Comparison of ENCODE assay signal across 14 mouse cellular contexts in the genomic region with DNA sequence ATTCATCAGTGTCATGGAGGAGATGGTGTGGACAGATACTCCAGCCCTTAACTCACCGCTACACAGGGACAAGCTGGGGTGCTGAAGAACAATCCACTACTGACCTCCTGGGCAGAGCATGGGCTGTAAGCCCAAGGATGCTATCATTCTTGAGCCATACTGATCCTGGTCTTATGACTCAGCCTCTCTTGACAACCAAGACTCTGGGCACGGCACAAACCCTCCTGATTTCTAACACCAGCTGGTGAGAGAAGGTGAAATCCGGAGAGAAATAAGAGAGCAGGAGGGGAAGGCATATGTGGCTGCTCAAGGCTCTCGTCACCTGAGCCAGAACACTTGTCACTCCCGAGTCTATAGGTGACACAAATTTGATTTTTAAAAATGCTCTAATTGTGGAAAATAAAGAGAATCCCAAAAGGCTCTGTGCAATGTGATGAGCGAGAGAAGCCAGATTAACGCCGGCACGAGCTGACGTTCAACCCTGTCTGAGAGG.
A peak's percentile ranks its signal among the peaks of the same experiment; 100 is the strongest.
DNase-seq lines count a peak whose midpoint lies in the region; ATAC-seq and TF ChIP-seq lines count a peak whose summit lies in the region.
"Had no signal": no experiment of that assay in that cellular context is flagged by ENCODE, and none has a peak within 500 bp of the region (broad histone marks: within the 10 kb centered on the region; RNA-seq: fewer than 3 reads in every experiment).

No protein-coding gene starts in this region.

- TF ChIP-seq POLR2A in cerebellum, adult 2 months (IDR thresholded peaks at IDR 0.05; ENCODE audit: borderline replicate concordance, insufficient read depth, low read length) = no peak

- peaks cover 32% of the 10 kb centered on the region for H3K4me1 ChIP-seq in forebrain, embryonic 15.5 days
- H3K4me1 ChIP-seq in forebrain, embryonic 12.5 days = peaks cover 20% of the 10 kb centered on the region
- no peaks in the 10 kb centered on the region for H3K4me1 ChIP-seq in megakaryocyte, embryonic 14.5 days
- H3K4me1 ChIP-seq in cerebellum, adult 2 months (ENCODE audit: control insufficient read depth, insufficient read depth, low read length) = peaks cover 27% of the 10 kb centered on the region
- peaks cover 5% of the 10 kb centered on the region; the same call in 1 of the 2 replicates for H3K4me1 ChIP-seq in hindbrain, embryonic 16.5 days (ENCODE audit: control insufficient read depth, insufficient read depth, low read depth, low read length)
- H3K4me1 ChIP-seq: embryonic facial prominence, embryonic 12.5 days; lung, embryonic 15.5 days had no signal

- no peak overlapping the region for H3K4me2 ChIP-seq in forebrain, embryonic 15.5 days (replicated peaks)
- H3K4me2 ChIP-seq in forebrain, embryonic 12.5 days = no peak overlapping the region
- H3K4me2 ChIP-seq in hindbrain, embryonic 16.5 days (ENCODE audit: low read length) = no peak overlapping the region
- H3K4me2 ChIP-seq: embryonic facial prominence, embryonic 12.5 days; lung, embryonic 15.5 days; midbrain, embryonic 12.5 days had no signal

- no peaks in the 10 kb centered on the region for H3K36me3 ChIP-seq in forebrain, embryonic 15.5 days
- H3K36me3 ChIP-seq in forebrain, embryonic 12.5 days (replicated peaks) = no peaks in the 10 kb centered on the region
- H3K36me3 ChIP-seq in megakaryocyte, embryonic 14.5 days (replicated peaks; ENCODE audit: low read length) = no peaks in the 10 kb centered on the region
- H3K36me3 ChIP-seq in hindbrain, embryonic 16.5 days (ENCODE audit: control insufficient read depth, insufficient read depth, low read length) = no peaks in the 10 kb centered on the region
- H3K36me3 ChIP-seq: embryonic facial prominence, embryonic 12.5 days; lung, embryonic 15.5 days; midbrain, embryonic 12.5 days had no signal

- H3K27me3 ChIP-seq in forebrain, embryonic 15.5 days = no peaks in the 10 kb centered on the region
- H3K27me3 ChIP-seq in forebrain, embryonic 12.5 days = no peaks in the 10 kb centered on the region
- H3K27me3 ChIP-seq in megakaryocyte, embryonic 14.5 days (replicated peaks) = no peaks in the 10 kb centered on the region
- no peaks in the 10 kb centered on the region for H3K27me3 ChIP-seq in cerebellum, adult 2 months (ENCODE audit: control insufficient read depth, insufficient read depth, low read length)
- no peaks in the 10 kb centered on the region for H3K27me3 ChIP-seq in hindbrain, embryonic 16.5 days (replicated peaks; ENCODE audit: control insufficient read depth, insufficient read depth, low read length)
- H3K27me3 ChIP-seq: embryonic facial prominence, embryonic 12.5 days; lung, embryonic 15.5 days had no signal

- no peak overlapping the region for H3K4me3 ChIP-seq in forebrain, embryonic 15.5 days
- no peak overlapping the region for H3K4me3 ChIP-seq in forebrain, embryonic 12.5 days (replicated peaks)
- H3K4me3 ChIP-seq in megakaryocyte, embryonic 14.5 days (replicated peaks) = peak overlapping the region; percentile 14
- H3K4me3 ChIP-seq in cerebellum, adult 2 months (replicated peaks; ENCODE audit: insufficient read depth, low read depth, low read length) = no peak overlapping the region
- H3K4me3 ChIP-seq in hindbrain, embryonic 16.5 days (ENCODE audit: low read length) = no peak overlapping the region
- H3K4me3 ChIP-seq: embryonic facial prominence, embryonic 12.5 days; lung, embryonic 15.5 days; midbrain, embryonic 12.5 days had no signal

- no peak overlapping the region for H3K9ac ChIP-seq in forebrain, embryonic 15.5 days (replicated peaks)
- H3K9ac ChIP-seq in forebrain, embryonic 12.5 days = no peak overlapping the region
- no peak overlapping the region for H3K9ac ChIP-seq in hindbrain, embryonic 16.5 days (ENCODE audit: low read depth, low read length)
- H3K9ac ChIP-seq: embryonic facial prominence, embryonic 12.5 days; lung, embryonic 15.5 days; midbrain, embryonic 12.5 days had no signal

- no peak for TF ChIP-seq CTCF in cerebellum, adult 2 months (IDR thresholded peaks at IDR 0.05; ENCODE audit: borderline replicate concordance, insufficient read depth, low read depth, low read length)

- H3K9me3 ChIP-seq in forebrain, embryonic 15.5 days = no peaks in the 10 kb centered on the region
- no peaks in the 10 kb centered on the region for H3K9me3 ChIP-seq in forebrain, embryonic 12.5 days
- H3K9me3 ChIP-seq in megakaryocyte, embryonic 14.5 days = peaks cover 80% of the 10 kb centered on the region
- no peaks in the 10 kb centered on the region for H3K9me3 ChIP-seq in hindbrain, embryonic 16.5 days (ENCODE audit: control insufficient read depth, low read length)
- H3K9me3 ChIP-seq: embryonic facial prominence, embryonic 12.5 days; lung, embryonic 15.5 days had no signal

- H3K27ac ChIP-seq in forebrain, embryonic 15.5 days (replicated peaks) = peak overlapping the region; percentile 81
- no peak overlapping the region for H3K27ac ChIP-seq in forebrain, embryonic 12.5 days
- peak overlapping the region; percentile 44 for H3K27ac ChIP-seq in cerebellum, adult 2 months (ENCODE audit: insufficient read depth, low read length)
- H3K27ac ChIP-seq in hindbrain, embryonic 16.5 days (ENCODE audit: low read depth, low read length) = peak overlapping the region; percentile 17; the same call in 1 of the 2 replicates
- H3K27ac ChIP-seq: embryonic facial prominence, embryonic 12.5 days; lung, embryonic 15.5 days; midbrain, embryonic 12.5 days had no signal

- DNase-seq in cerebellum, adult 2 months = peak; percentile 59 to 80
- DNase-seq in adrenal gland, adult (ENCODE audit: inconsistent age in 2 of 2, low spot score in 1 of 2) = no peak
- no peak for DNase-seq in lung, postnatal 36 days
- DNase-seq: adrenal gland, adult 8-10 months; gastrocnemius, postnatal 36 days; kidney, adult 8-10 months had no signal

- ATAC-seq in forebrain, embryonic 15.5 days (replicated peaks) = no peak
- ATAC-seq in forebrain, embryonic 12.5 days (ENCODE audit: low FRiP score) = no peak
- ATAC-seq in megakaryocyte, adult 5-6 weeks (ENCODE audit: poor library complexity, severe bottlenecking) = no peak
- no peak for ATAC-seq in hindbrain, embryonic 16.5 days

- 55% methylated on average over 10 of the region's 10 CpGs for WGBS in forebrain, embryonic 15.5 days
- 80% methylated on average over 10 of the region's 10 CpGs for WGBS in forebrain, embryonic 12.5 days
- 39% methylated on average over 10 of the region's 10 CpGs for WGBS in cerebellum, adult 2 months
- 56% methylated on average over 10 of the region's 10 CpGs for WGBS in hindbrain, embryonic 16.5 days

Comparison
In these comparisons a context has a peak if more than half of its experiments do, and no peak if none do; other contexts are left out.
1. DNase-seq: peak in cerebellum, adult 2 months (2 of 2); none in adrenal gland, adult (0 of 2) and lung, postnatal 36 days (single experiment).